Mouse (Mus musculus) liver, adult 2 months (tissue): ENCODE results near the gene Tex14. TPM values are rescaled to one million over a fixed set of nuclear protein-coding genes. Genes with fewer than 3 reads are reported as not detected.

Experiments
- DNase-seq: peaks from one replicate; pipeline ENCODE4 v3.0.0-alpha.2; 2011; ENCODE audit warnings: low read depth, low spot score; ENCODE audit errors: extremely low read depth
- H3K27ac ChIP-seq: fragments of 200-500 bp; replicated peaks from 2 replicates; pipeline ENCODE4 v1.5.1; 2012; ENCODE audit warnings: low read depth, mild to moderate bottlenecking, control low read depth, inconsistent platforms, low read length; ENCODE audit not compliant: insufficient read depth
- H3K27me3 ChIP-seq: fragments of 200-500 bp; 2 replicates; pipeline ENCODE4 v1.6.1; 2012; ENCODE audit warnings: mild to moderate bottlenecking, moderate library complexity, low read length, inconsistent platforms; ENCODE audit not compliant: control insufficient read depth, insufficient read depth
- H3K36me3 ChIP-seq: fragments of 200-500 bp; 2 replicates; pipeline ENCODE4 v1.6.1; 2012; ENCODE audit warnings: low read length, inconsistent platforms; ENCODE audit not compliant: control insufficient read depth, insufficient read depth
- H3K4me1 ChIP-seq: fragments of 200-500 bp; 2 replicates; pipeline ENCODE4 v1.6.1; 2011; ENCODE audit warnings: low read length; ENCODE audit not compliant: control insufficient read depth, insufficient read depth
- H3K4me3 ChIP-seq: fragments of 200-500 bp; 2 replicates; pipeline ENCODE4 v1.5.1; 2011; ENCODE audit warnings: low read depth, mild to moderate bottlenecking, control low read depth, low read length, moderate library complexity; ENCODE audit not compliant: insufficient read depth
- H3K79me2 ChIP-seq: fragments of 200-500 bp; 2 replicates; pipeline ENCODE4 v1.6.1; 2012; ENCODE audit warnings: inconsistent platforms, mild to moderate bottlenecking, low read length, moderate library complexity; ENCODE audit not compliant: control insufficient read depth, insufficient read depth
- H3K9ac ChIP-seq: fragments of 200-500 bp; 2 replicates; pipeline ENCODE4 v1.6.1; 2012; ENCODE audit warnings: low read depth, mild to moderate bottlenecking, control low read depth, inconsistent platforms, low read length
- CTCF ChIP-seq: fragments of 200-500 bp; IDR thresholded peaks from 2 replicates; pipeline ENCODE4 v1.5.1; 2011; ENCODE audit warnings: low read depth, low read length, control low read depth
- POLR2A ChIP-seq: fragments of 200-500 bp; IDR thresholded peaks from 2 replicates; pipeline ENCODE4 v1.6.1; 2011; ENCODE audit warnings: low read length, control low read depth; ENCODE audit not compliant: insufficient read depth; ENCODE audit errors: extremely low read depth
- WGBS: fragments of 180-500 bp; shearing (Covaris S2); methylation state at CpG from one replicate; pipeline ENCODE4 v1.1.7; 2018; 5-methylcytosine and 5-hydroxymethylcytosine counted together
- polyA plus RNA-seq: library from polyadenylated mRNA; depleted of rRNA; stranded (reverse); fragments of >200 nt; gene quantifications from 2 replicates; pipeline ENCODE4 v1.2.3, GENCODE M21; 2012; rRNA removed
- total RNA-seq: library from RNA; depleted of rRNA; stranded (reverse); fragments of >200 nt; gene quantifications from 2 replicates; pipeline ENCODE4 v1.2.3, GENCODE M21; 2014; rRNA removed

The Tex14 gene
- total RNA-seq, result 0.07 and 0.28 TPM in 2 replicates
- polyA plus RNA-seq, result 0.02 TPM in 1 of 2 replicates, not detected in the other

DNA sequence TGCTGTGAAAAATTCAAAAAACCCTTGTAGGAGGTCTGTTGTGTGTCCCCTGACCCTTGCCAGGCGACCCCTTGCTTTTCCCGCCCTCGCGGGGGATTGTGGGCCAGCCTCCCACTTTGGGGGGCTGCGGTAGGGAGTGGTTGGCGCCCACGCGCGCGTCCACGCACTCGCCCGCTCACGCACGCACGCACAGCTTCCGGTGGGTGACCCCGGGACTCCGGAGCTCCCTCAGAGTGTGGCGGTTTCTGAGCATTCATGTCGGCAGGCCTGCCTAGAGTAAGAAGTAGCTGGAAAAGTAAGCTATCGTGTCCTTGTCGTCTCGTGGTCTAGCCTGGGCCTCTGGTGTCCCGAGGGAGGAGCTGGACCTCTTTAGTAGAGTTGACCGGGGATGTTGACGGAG is at the start of gene Tex14, which contains the start of gene Rad51c:
TSS of gene Tex14 (plus strand) at position 190 of the 400 bp plus-strand sequence.
TSS of gene Rad51c (minus strand) at position 79 of the 400 bp plus-strand sequence.
- WGBS, result 78% methylated on average over 27 of the region's 27 CpGs
- H3K36me3 ChIP-seq, result no peaks in the 10 kb centered on the region
- H3K4me1 ChIP-seq, result no peaks in the 10 kb centered on the region
- H3K27me3 ChIP-seq, result no peaks in the 10 kb centered on the region
- peak within 1 kb of the TSS; percentile 74 for H3K27ac ChIP-seq
- peak within 1 kb of the TSS; percentile 75 for H3K4me3 ChIP-seq
- H3K9ac ChIP-seq, result peak within 1 kb of the TSS; percentile 65
- TF ChIP-seq POLR2A (no peak), CTCF (no peak)
- DNase-seq, result no peak
- H3K79me2 ChIP-seq, result no peaks in the 10 kb centered on the region

- DNase-seq, result no peak
- no peak overlapping the region for H3K9ac ChIP-seq
- 13% methylated on average over 31 of the region's 31 CpGs for WGBS
- H3K27me3 ChIP-seq, result peaks cover 10% of the 10 kb centered on the region
- TF ChIP-seq CTCF (no peak), POLR2A (no peak)
- no peak overlapping the region for H3K27ac ChIP-seq
- peak overlapping the region; percentile 47; the same call in 1 of the 2 replicates for H3K4me3 ChIP-seq
- peaks cover 3% of the 10 kb centered on the region; the same call in 1 of the 2 replicates for H3K4me1 ChIP-seq
- H3K79me2 ChIP-seq, result no peaks in the 10 kb centered on the region
- no peaks in the 10 kb centered on the region for H3K36me3 ChIP-seq
Observed at GRCm38 (mm10) chr11:87357317-87358300, 47.3 kb upstream of the Tex14 start.

GRCm38 (mm10) chr11:87358331-87359261 is 46.3 kb upstream of the Tex14 start, which contains the start of gene Ppm1e:
Ppm1e (minus strand) TSS chr11:87359023.
- Histone ChIP-seq H3K27ac (no peak within 1 kb of the TSS), H3K79me2 (no peaks in the 10 kb centered on the region), H3K9ac (peak within 1 kb of the TSS; percentile 71), H3K4me3 (peak within 1 kb of the TSS; percentile 98), H3K36me3 (no peaks in the 10 kb centered on the region), H3K27me3 (peaks cover 10% of the 10 kb centered on the region), H3K4me1 (peaks cover 3% of the 10 kb centered on the region; the same call in 1 of the 2 replicates)
- 1% methylated on average over 103 of the region's 104 CpGs for WGBS
- TF ChIP-seq POLR2A (no peak), CTCF (no peak)
- peak; percentile 2 for DNase-seq

- peaks cover 3% of the 10 kb centered on the region; the same call in 1 of the 2 replicates for H3K4me1 ChIP-seq
- 14% methylated on average over 10 of the region's 10 CpGs for WGBS
- peak overlapping the region; percentile 57 for H3K9ac ChIP-seq
- TF ChIP-seq POLR2A (no peak), CTCF (no peak)
- DNase-seq, result peak; percentile 2
- no peaks in the 10 kb centered on the region for H3K36me3 ChIP-seq
- no peaks in the 10 kb centered on the region for H3K79me2 ChIP-seq
- H3K27me3 ChIP-seq, result peaks cover 10% of the 10 kb centered on the region
- H3K4me3 ChIP-seq, result peak overlapping the region; percentile 98
- no peak overlapping the region for H3K27ac ChIP-seq
Observed at GRCm38 (mm10) chr11:87359262-87359612, 45.6 kb upstream of the Tex14 start.

- H3K27ac ChIP-seq, result no peak overlapping the region
- 88% methylated on average over 5 of the region's 5 CpGs for WGBS
- no peak overlapping the region for H3K4me3 ChIP-seq
- TF ChIP-seq POLR2A, result no peak
- TF ChIP-seq CTCF, result no peak
- no peaks in the 10 kb centered on the region; the same call in 1 of the 2 replicates for H3K27me3 ChIP-seq
- DNase-seq, result no peak
- no peak overlapping the region for H3K9ac ChIP-seq
- H3K79me2 ChIP-seq, result no peaks in the 10 kb centered on the region
- H3K36me3 ChIP-seq, result no peaks in the 10 kb centered on the region
- H3K4me1 ChIP-seq, result no peaks in the 10 kb centered on the region
Observed at GRCm38 (mm10) chr11:87365120-87365519, 39.7 kb upstream of the Tex14 start.
